Mouse (Mus musculus) adrenal gland, postnatal 25 days (tissue): ENCODE results near the gene Focad. TPM values are rescaled to one million over a fixed set of nuclear protein-coding genes. Genes with fewer than 3 reads are reported as not detected.
A peak's percentile ranks its signal among the peaks of the same experiment; 100 is the strongest.
"Not testable (repeated sequence)": the region's sequence is repeated elsewhere in the genome, so short reads cannot be mapped to it uniquely, and the experiment has no call there.

ENCODE experiments used
- DNase-seq: peaks from one replicate; pipeline ENCODE4 v3.0.0; 2021; ENCODE audit warnings: mixed read lengths
- total RNA-seq: library from RNA; stranded (reverse); gene quantifications from 2 replicates; pipeline ENCODE4 v1.2.3, GENCODE M21; 2021

Gene Focad
- total RNA-seq, 1 experiment from 2014 or later: 27.1 TPM

DNA sequence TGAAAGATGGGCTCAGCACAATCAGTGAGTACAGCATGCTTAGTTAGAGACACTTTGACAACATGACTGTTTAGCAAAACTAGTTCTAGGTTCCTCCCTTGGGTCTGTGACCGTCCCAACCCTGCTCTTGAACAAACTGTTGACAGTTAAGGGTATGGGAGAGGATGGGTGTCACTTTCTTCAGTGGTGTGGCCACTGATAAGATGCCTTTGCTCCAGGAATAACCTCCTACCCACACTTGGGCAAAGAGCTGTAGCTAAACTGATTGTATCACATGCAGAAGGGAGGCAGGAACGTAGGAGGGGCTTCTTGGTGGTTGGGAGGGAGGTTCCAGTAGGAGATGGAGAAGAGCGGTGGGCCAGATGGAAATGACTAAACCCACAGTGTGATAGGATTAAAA is 213.3 kb downstream of the Focad start:
- DNase-seq: no peak

DNA sequence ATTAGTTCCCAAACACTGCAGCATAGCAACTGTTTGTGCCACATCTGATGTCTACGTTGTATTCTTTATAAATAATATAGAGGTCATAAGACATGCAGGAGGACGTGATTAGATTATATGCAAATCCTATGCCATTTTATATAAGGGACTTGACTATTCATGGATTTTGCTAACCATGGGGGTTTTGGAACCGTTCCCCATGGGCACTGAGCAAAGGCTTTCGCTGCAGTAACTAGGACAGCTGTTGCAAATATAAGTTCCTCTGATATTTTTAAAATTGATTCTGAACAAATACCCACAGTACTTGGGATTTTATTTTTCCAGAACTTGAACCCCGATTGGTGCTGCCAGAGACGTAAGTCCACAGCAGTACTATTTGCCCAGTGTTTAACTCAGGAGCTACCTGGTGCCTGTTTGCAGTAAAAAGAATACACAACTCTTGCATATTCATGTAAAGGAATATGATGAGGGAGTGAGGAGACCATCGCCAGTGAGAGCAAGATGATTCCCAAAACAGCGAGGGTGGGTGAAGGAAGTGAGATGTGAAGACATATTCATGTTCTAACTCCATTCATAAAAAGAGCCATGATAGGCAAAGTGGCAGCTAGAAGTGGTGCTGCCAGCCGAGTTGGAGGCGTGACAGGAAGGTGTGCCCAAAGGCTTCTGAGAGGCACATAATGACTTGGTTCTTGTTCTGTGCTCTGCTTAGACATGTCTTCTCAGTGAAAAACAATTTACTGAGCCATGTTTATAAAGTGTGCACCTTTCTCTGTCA is 214.1 kb downstream of the Focad start:
- DNase-seq: no peak

DNA sequence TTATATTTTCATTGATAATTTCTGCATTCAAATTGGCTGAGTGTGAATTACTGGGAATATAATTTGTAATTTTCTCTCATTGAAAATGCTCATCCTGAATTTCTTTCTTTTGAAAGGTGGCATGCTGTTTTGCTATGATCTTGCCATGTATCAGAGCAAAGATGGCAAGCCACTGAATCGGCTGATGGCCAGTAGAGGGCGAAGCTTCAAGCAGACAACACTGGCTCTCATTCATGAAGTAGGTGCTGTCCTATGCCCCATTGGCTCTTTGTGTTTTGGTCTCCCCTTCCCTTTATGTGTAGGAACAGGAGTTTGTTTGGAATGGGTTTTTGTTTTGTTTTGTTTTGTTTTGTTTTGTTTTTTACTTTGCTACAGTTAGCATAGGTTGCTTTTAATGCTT is 215.2 kb downstream of the Focad start:
- DNase-seq: peak; percentile 20

DNA sequence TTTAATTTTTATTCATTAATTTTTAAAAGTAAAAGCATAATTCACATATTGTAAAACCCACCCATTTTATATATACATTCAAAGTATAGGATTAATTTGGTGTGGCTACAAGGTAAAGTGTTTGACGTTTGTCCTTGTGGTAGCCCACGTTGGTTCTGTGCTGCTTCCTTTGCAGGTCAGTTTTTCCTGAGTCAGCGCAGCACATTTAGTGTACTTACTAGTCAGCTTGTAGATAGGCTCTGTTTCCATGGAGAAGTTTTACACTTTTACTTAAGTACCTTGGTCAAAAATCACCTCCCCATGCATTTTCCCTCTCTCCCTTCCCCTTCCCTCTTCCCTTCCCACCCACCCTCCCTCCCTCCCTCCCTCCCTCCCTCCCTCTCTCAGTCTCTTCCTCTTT is 220.5 kb downstream of the Focad start:
- no peak for DNase-seq

DNA sequence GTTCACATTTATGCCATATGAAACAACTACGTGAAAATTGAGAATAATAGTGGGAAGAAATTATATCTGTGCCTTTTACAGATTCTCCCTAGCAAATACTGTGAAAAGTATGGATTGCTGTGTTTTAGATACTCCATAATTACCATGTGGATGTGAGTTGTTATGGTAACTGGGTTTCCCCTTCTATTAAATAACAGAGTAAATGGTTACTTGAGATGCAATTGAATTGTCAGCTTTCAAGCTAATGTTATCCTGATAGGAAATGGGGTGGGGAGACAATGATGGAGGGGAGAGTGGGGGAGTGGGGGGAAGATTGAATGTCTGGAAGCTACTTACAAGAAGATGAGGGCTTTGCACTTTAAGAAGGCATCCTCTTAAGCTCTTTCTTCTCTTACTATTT is 225.6 kb downstream of the Focad start:
- DNase-seq: no peak

DNA sequence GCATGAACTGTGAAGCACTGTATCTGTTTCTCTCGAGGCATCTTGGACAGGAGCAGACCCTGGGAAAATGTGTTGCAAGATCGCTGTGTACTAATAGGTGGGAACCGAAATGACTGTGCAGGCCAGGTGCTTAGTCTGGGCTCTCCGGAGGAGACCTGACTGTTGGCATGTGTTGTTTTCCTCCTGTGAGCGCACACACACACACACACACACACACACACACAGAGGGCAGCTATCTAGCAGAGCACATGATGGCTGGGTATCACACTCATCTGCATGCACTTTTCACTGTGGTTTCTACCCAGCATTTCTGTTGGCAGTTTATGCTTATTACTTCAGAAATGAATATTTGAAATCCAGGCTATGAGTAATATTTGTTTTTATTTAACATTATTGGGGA is 231.0 kb downstream of the Focad start:
- DNase-seq: no peak

DNA sequence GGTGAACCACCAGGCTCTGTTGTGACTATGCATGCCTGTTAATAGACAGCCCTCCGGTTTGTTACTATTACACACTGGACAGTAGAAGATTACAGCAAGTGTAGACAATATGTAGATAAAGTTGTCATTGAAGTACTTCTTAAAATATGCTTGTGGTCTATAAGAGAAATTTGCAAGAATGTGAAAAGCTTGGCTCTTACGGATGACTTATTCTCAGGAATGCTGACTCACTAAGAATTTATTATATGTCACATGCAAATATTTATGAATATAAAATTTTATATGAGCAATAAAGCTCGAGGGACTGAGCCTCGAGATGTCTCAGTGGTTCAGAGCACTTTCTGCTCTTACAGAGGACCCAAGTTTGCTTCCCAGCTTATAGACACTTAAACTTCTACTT is 240.1 kb downstream of the Focad start:
- DNase-seq: no peak

DNA sequence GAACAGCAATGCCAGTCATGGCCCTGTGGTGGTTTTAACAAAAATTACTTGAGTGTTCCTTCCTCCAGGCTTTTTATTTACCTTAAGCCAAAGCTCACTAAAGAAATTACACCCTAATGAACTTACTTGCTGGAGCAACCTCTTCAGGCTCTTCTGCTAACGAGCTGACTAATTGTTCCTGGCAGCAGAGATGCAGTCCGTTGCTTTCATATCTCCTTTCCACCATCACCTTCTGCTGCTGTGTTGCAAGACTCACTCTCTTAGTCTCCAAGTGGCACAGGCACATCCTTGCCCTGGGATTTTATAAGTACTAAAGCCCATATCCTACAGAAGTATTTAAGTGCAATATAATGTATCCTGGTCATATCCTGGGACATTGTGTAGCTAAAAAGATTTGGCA is 242.3 kb downstream of the Focad start:
- no peak for DNase-seq

DNA sequence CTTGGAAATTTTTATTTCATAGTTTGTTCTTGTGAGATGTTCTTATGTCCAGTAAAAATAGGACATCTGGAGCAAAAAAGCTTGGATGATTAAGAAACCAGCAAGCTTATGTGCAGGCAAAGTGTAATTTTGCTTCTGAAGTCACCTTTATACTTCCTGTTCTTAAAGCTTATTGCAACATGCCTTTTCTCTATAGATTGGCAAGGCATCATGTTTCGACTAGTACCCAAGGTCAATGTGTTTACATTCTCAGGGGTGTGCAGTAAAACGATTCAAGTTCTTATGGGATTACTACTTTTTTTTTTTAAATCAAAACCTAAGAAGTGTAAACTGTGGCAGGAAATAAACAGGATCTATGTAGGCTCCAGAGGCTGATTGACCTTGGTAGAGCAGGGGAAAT is 242.9 kb downstream of the Focad start:
- no peak for DNase-seq

DNA sequence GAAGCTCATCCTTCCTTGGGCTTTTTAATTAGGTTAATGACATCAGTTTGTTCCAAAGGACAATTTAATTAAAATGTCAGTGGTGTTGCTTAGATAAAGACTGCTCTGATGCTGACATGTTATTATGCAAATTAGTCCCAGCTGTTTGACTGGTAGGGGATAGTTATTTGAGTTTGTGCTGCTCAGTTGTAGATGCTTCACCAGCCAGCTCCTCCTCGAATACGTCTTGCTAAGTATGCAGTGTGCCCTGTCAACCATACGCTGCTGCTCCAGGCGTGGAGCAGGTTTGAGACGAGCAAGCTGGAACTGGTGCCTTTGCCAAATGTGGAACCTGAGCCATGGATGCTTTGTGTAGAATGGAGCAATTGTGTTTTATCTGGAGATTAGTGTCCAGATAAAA is 243.7 kb downstream of the Focad start:
- no peak for DNase-seq

DNA sequence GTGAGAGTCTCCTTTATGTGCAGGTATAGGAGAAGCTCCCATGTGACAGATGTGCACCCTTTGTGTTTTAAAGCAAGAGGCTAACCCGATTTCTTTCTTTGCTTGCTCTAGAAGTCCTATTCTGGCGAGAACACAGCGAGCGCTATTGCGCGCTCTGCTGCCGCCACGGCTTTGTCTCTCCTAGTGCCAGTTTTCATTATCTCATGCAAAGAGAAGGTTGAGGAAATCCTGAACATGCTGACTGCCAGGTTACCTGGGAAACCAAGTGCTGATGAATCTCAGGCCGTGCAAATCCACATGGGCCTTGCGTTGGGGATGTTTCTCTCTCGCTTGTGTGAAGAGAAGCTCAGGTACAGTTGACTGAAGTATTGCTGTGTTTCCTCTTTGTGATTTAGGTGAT is 250.0 kb downstream of the Focad start:
- DNase-seq: no peak

DNA sequence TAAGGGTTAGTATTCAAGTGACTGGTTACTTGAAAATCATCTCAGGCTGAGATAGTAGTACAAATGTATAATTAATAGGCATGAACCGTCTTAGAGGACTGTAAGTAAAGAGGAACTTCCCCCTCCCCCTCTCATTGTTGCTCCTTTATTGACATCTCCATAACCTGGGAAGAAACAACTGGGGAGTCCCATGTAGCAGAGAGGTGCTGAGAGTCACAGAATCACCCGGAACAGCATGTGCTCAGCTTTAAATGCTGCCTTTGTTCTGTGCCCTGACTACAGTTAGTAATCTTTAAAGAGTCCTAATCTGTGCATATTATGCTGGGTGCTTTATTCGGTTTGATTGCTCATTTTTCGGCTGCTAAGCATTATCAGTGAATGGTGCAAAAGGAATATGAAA is 250.6 kb downstream of the Focad start:
- no peak for DNase-seq

DNA sequence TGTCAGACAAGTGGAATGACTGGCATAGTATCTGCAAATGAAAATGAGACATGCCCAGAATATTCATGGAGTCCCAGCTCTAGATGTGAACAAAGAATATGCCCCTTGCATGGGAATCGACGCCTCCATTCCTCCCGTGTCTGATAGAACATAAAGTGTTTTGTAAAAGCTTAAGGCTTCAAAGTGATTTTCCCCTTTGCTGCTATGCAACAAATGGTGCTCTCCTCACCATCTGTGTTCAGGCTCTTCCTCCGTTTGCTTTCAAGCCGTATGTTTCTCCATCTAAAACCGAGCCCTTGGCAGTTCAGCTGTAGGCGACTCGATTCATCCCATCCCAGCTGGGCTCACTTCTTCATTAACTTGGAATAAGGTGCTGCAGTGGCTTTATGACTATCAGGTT is 251.5 kb downstream of the Focad start:
- no peak for DNase-seq

DNA sequence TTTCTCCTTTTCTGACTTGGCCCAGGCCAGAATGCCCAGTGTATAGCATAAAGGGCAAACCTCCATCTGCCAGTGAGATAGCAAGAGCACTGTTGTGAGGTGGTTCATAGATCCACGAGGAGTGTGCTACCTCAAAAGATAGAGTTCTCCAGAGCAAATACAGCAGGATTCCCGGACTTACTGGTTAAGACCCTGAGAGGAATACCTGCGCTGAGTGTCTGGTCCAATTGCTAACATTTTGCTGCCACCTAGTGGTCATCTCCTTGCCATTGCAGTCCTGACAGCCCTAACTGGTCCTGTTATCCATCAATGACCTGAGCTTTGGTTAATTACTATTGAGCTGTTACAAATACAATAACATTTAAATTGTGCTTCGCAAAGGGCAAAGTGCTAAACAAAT is 256.5 kb downstream of the Focad start:
- DNase-seq: peak; percentile 30

DNA sequence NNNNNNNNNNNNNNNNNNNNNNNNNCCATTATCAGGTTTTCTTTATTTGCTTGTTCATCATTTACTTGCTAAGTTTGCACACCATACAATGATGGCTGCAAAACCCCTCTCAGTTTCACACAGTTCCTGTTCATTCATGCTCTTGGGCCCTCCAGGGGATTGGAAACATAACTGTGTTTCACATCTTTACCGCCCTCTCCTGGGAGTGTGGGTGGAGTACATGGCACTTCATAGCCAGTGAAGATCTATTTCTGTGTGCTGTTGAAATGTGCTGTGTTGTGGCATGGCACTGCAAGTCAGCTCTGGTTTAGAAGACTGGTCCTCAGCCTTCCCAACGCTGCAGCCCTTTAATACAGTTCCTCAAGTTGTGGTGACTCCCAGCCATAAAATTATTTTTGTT is 262.2 kb downstream of the Focad start:
- DNase-seq: no peak

DNA sequence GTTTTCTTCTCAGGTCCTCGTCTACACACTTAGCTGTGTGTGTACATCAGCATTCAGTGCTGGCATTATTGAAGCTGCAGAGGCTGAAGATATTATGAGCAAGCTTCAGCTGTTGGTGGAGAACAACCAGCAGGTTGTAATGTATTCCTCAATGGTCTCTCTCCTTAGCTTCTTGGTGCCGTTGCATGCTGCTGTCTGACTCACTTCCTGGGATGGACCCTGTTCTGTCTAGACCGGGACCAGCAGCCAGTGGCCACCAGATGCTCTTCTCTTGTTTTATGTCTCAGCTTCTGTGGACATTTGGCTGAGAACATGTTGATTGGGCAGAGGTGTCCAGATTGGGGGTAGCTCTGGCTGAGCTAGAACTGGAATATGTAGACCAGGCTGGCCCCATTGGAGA is 263.0 kb downstream of the Focad start:
- no peak for DNase-seq

DNA sequence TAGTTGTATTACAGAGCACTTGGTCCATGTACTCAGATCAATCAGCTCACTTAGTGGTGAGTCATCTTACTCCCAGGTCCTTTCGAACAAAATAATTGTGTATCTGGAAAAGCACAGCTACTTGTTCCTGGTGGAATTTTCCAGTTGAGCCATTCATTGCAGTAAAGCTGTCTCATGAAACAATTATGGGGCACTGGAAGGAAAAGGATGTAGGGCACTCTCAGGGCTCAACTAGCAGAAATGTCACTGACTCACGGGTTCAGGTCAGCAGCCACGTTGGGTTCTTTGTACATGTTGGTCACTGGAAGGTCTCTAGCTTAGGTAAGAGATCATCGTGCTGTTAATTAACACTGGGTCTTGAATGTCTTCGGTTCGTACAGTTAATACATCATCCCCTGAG is 275.5 kb downstream of the Focad start:
- DNase-seq: no peak

DNA sequence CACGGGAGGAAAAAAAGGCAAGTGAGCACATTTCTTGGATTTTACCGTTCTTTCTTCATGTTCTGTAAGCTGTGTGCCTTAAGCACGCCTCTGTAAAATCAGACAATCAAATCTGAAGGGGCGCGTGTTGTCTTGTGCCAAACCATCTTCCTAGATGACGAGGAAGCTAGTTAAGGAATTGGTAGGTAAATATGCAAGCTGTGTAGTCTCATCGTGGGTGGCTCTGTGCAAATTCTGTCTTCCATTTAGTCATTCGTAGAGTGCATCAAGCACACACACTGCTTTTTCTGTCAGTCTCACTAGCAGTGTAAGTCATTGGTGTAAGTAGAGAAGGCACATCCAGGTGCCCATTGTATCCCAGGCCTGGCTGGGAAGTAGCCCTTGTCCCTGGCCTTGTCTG is 276.4 kb downstream of the Focad start:
- no peak for DNase-seq

DNA sequence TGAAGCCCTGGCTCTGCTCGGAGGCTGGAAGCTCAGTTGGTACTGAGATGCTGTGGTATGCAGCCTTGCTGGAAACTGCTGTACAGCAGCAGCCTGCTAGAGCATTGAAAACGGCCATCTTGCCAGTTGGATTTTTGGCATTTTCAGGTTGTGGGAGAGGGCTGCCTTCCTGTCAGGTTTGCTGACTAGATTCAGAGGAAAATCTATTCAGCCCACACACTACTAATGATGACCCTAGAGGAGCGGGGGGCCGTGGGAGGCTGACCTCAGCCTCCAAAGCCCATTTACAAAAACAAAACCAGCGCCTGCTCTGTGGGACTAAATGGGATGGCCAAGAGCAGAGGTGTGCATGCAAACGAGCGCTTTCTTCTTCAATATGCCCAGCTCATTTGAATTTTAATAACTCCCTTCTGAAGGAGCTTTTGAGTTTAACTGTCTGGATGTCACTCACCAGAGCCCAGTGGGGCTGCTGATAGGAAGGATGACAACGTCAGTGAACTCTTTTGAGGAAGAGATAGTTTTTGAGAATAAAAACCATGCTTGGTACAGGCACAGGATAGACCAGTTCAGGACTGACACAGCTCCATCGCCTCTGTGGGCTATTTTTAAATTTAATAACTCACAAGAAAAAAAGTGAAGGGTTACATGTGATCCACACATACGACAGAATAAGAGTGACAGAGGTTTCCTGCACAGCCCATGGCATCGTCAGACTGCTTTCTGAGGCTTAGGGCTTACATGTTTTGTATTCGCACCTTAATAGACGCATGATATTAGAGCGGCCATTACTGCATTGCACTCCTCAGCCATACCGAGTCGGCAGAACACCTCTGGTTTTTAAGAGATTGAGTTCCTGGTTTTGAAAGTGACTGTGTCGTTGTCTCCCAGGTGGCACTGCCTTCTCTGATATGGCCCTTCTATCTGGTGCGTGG is 278.1 kb downstream of the Focad start:
- no peak for DNase-seq

DNA sequence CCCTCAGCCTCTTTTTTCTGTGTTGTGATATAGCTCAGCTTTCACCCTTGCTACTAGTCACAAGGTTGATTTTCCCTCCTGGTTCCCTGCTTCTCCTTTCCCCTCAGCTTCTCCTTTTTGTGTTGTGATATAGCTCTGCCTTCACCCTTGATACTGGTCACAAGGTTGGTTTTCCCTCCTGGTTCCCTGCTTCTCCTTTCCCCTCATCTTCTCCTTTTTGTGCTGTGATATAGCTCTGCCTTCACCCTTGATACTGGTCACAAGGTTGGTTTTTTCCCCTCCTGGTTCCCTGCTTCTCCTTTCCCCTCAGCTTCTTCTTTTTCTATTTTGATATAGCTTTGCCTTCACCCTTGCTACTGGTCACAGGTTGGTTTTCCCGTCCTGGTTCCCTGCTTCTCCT is 295.6 kb downstream of the Focad start:
- no peak for DNase-seq

DNA sequence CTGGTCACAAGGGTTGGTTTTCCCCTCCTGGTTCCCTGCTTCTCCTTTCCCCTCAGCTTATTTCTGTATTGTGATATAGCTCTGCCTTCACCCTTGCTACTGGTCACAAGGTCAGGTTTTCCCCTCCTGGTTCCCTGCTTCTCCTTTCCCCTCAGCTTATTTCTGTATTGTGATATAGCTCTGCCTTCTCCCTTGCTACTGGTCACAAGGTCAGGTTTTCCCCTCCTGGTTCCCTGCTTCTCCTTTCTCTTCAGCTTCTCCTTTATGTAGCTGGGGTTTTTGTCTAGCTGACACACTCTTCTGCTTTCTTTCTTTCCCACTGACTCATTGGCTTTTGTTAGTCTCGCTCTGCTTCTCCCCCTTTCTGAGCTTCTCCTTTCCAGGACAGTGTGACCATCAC is 296.2 kb downstream of the Focad start:
- not testable (repeated sequence) for DNase-seq

DNA sequence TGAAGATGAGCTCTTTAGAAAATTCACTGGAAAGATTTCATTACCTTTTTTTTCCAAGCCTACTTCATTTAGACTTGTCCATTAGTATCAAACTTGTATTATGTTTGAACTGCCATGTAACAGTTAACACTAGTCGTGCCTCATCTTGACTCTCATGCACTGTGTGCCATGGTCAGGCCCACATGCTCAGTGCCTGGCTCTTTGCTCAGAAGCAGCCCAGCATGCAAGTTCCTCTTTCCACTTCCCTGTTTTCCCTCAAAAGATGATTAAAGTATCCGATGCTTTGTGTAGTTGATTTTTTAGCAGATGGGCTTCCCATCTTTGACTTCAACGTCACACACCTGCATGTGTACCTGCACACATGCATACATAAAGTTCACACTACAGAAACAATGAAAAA is 301.3 kb downstream of the Focad start:
- no peak for DNase-seq

DNA sequence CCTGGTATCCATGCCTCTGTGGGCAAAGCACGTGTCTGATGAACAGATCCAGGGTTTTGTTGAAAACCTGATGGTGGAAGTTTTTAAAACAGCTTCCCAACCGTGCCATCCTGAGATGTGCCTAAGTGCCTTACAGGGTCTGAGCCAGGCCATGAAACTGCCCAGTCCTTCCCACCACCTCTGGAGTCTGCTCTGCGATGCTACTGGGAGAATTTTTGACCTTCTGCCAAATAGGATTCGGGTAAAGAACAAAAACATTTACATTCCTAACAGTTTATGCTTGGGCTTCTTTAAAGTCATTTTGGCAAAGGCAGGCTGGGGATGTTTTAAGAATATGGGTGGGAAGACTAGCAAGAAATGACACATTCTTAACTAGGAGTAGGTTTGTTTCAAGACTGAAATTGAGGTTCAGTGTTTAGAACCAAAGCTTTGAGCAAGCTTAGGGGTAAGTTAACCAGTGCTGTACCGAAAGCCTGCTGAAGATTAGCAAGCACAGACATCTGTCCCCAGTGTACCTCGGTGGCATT is 302.6 kb downstream of the Focad start:
- no peak for DNase-seq
